Mouse (Mus musculus) bone marrow, adult 2 months (tissue): ENCODE data around the gene 4933427D14Rik. TPM values are rescaled to one million over a fixed set of nuclear protein-coding genes. Genes with fewer than 3 reads are reported as not detected.
"Not testable (repeated sequence)": the region's sequence is repeated elsewhere in the genome, so short reads cannot be mapped to it uniquely, and the experiment has no call there.

Experiments used
- H3K27ac ChIP-seq: fragments of 200-500 bp; 2 replicates; pipeline ENCODE4 v1.5.1; 2012; ENCODE audit warnings: low read depth, mild to moderate bottlenecking, control low read depth, inconsistent platforms, low read length; ENCODE audit not compliant: control insufficient read depth, poor library complexity, insufficient read depth
- H3K4me1 ChIP-seq: fragments of 200-500 bp; 2 replicates; pipeline ENCODE4 v1.6.1; 2011; ENCODE audit warnings: low read length; ENCODE audit not compliant: control insufficient read depth, insufficient read depth
- H3K4me3 ChIP-seq: fragments of 200-500 bp; replicated peaks from 2 replicates; pipeline ENCODE3; 2011; ENCODE audit warnings: mild to moderate bottlenecking, low read depth, low read length, control low read depth; ENCODE audit not compliant: control insufficient read depth
- CTCF ChIP-seq: fragments of 200-500 bp; IDR thresholded peaks from 2 replicates; pipeline ENCODE4 v1.5.1; 2011; ENCODE audit warnings: low read length, control low read depth; ENCODE audit not compliant: control insufficient read depth, insufficient read depth
- POLR2A ChIP-seq: fragments of 200-500 bp; IDR thresholded peaks from 2 replicates; pipeline ENCODE4 v1.6.1; 2011; ENCODE audit warnings: low read depth, mild to moderate bottlenecking, control low read depth, low read length, borderline replicate concordance; ENCODE audit not compliant: control insufficient read depth
- WGBS: fragments of 180-500 bp; shearing (Covaris S2); methylation state at CpG from one replicate; pipeline ENCODE4 v1.1.7; 2018; 5-methylcytosine and 5-hydroxymethylcytosine counted together
- polyA plus RNA-seq: library from polyadenylated mRNA; stranded (reverse); fragments of >200 nt; gene quantifications from 2 replicates; pipeline ENCODE4 v1.2.4, GENCODE M21; 2011; ENCODE audit warnings: low replicate concordance; ENCODE audit not compliant: missing spikeins, insufficient read depth, insufficient read length

The 4933427D14Rik gene
- polyA plus RNA-seq, 1 experiment, result 5.1 TPM

- WGBS, result 86% methylated on average over 4 of the region's 4 CpGs
- TF ChIP-seq POLR2A, result no peak
- TF ChIP-seq CTCF, result no peak
- no peak overlapping the region for H3K4me3 ChIP-seq
- H3K4me1 ChIP-seq, result no peaks in the 10 kb centered on the region
- no peak overlapping the region for H3K27ac ChIP-seq
Measured at GRCm38 (mm10) chr11:72184252-72184651, 23.0 kb downstream of the 4933427D14Rik start.

- Histone ChIP-seq H3K27ac (no peak overlapping the region), H3K4me3 (no peak overlapping the region), H3K4me1 (no peaks in the 10 kb centered on the region)
- TF ChIP-seq POLR2A (no peak), CTCF (no peak)
- WGBS, result 92% methylated on average over 4 of the region's 4 CpGs
Measured at GRCm38 (mm10) chr11:72181136-72181535, 26.1 kb downstream of the 4933427D14Rik start.

- Histone ChIP-seq H3K27ac (no peak overlapping the region), H3K4me1 (no peaks in the 10 kb centered on the region), H3K4me3 (no peak overlapping the region)
- TF ChIP-seq CTCF, result no peak
- no peak for TF ChIP-seq POLR2A
- WGBS, result 86% methylated on average over 5 of the region's 5 CpGs
Measured at GRCm38 (mm10) chr11:72180556-72180955, 26.7 kb downstream of the 4933427D14Rik start.

GRCm38 (mm10) chr11:72176553-72176952 is 30.7 kb downstream of the 4933427D14Rik start:
- TF ChIP-seq POLR2A (no peak), CTCF (no peak)
- no peak overlapping the region for H3K4me3 ChIP-seq
- H3K4me1 ChIP-seq, result no peaks in the 10 kb centered on the region
- no peak overlapping the region for H3K27ac ChIP-seq
- WGBS, result 91% methylated on average over 3 of the region's 3 CpGs

- H3K27ac ChIP-seq, result no peak overlapping the region
- no peak for TF ChIP-seq POLR2A
- TF ChIP-seq CTCF, result no peak
- H3K4me3 ChIP-seq, result no peak overlapping the region
- H3K4me1 ChIP-seq, result no peaks in the 10 kb centered on the region
- 84% methylated on average over 5 of the region's 5 CpGs for WGBS
Measured at GRCm38 (mm10) chr11:72175966-72176365, 31.3 kb downstream of the 4933427D14Rik start.

GRCm38 (mm10) chr11:72174721-72175120 is 32.5 kb downstream of the 4933427D14Rik start:
- TF ChIP-seq POLR2A (no peak), CTCF (no peak)
- H3K4me1 ChIP-seq, result no peaks in the 10 kb centered on the region
- 87% methylated on average over 6 of the region's 6 CpGs for WGBS
- no peak overlapping the region for H3K27ac ChIP-seq
- no peak overlapping the region for H3K4me3 ChIP-seq

- TF ChIP-seq POLR2A (no peak), CTCF (no peak)
- Histone ChIP-seq H3K4me1 (no peaks in the 10 kb centered on the region), H3K27ac (no peak overlapping the region), H3K4me3 (no peak overlapping the region)
- 81% methylated on average over 5 of the region's 5 CpGs for WGBS
Measured at GRCm38 (mm10) chr11:72173506-72173905, 33.8 kb downstream of the 4933427D14Rik start.

GRCm38 (mm10) chr11:72171906-72172305 is 35.4 kb downstream of the 4933427D14Rik start:
- not testable (repeated sequence) for H3K4me1 ChIP-seq, H3K4me3 ChIP-seq, H3K27ac ChIP-seq
- WGBS, result 80% methylated on average over 4 of the region's 4 CpGs

- TF ChIP-seq POLR2A (no peak), CTCF (no peak)
- Histone ChIP-seq H3K27ac (no peak overlapping the region), H3K4me3 (no peak overlapping the region), H3K4me1 (no peaks in the 10 kb centered on the region)
- WGBS, result 85% methylated on average over 4 of the region's 4 CpGs
Measured at GRCm38 (mm10) chr11:72169871-72170270, 37.4 kb downstream of the 4933427D14Rik start.

- 86% methylated on average over 2 of the region's 2 CpGs for WGBS
- TF ChIP-seq CTCF (no peak), POLR2A (no peak)
Measured at GRCm38 (mm10) chr11:72163198-72163597, 44.1 kb downstream of the 4933427D14Rik start.

More at GRCm38 (mm10) chr11:72163198-72163597, 44.1 kb downstream of the 4933427D14Rik start:
- no peak overlapping the region for H3K4me3 ChIP-seq
- no peaks in the 10 kb centered on the region for H3K4me1 ChIP-seq
- H3K27ac ChIP-seq, result no peak overlapping the region
